Mouse (Mus musculus) liver, embryonic 14 days (tissue): Measurements from ENCODE around the gene Cep97. TPM values are rescaled to one million over a fixed set of nuclear protein-coding genes. Genes with fewer than 3 reads are reported as not detected.

Experiments used
- polyA plus RNA-seq: library from polyadenylated mRNA; depleted of rRNA; stranded (reverse); fragments of >200 nt; gene quantifications from 2 replicates; pipeline ENCODE4 v1.2.3, GENCODE M21; 2012; rRNA removed

Cep97 gene
- 2.1 and 2.8 TPM in 2 replicates for polyA plus RNA-seq

GRCm38 (mm10) chr16:55934453-55935037, at the start of gene Cep97:
Cep97 (minus strand) TSS chr16:55934855.

DNA sequence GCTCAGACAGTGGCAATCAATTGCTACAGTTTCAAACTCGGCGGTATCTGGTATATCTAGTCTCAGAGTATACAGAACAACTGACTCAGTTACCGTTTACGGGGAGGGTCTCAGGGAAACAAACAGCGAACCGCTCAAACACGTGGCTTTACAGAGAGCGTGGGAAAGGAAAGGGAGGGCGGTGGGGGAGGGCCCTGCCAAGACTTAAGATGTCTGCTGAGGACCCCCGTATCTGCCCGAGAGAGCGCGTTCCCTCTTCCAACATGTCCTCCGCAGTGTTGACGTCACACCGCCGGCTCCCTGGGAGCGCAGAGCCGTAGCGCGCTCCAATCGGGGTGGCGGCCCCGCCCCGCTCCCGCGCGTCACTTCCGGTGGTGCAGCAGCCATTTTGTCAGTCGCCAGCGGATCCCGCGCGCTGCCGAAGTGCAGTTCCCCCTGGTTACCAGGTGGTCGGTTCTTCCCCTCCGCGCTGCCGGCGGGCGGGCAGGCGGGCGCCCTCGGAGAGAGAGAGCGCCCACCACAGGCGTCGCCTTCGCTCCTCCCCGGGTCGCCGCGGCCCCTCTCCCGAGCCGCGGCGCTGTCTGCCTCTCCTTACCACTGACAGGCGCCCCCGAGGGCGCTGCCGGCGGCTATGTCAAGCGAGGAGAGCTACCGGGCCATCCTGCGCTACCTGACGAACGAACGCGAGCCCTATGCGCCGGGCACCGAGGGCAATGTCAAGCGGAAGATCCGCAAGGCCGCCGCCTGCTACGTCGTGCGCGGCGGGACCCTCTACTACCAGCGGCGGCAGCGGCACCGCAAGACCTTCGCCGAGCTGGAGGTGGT, 39.0 kb upstream of the Cep97 start, which contains the start of gene Zbtb11:
Gene Zbtb11 (plus strand): TSS at position 453 of the 825 bp plus-strand sequence.

DNA sequence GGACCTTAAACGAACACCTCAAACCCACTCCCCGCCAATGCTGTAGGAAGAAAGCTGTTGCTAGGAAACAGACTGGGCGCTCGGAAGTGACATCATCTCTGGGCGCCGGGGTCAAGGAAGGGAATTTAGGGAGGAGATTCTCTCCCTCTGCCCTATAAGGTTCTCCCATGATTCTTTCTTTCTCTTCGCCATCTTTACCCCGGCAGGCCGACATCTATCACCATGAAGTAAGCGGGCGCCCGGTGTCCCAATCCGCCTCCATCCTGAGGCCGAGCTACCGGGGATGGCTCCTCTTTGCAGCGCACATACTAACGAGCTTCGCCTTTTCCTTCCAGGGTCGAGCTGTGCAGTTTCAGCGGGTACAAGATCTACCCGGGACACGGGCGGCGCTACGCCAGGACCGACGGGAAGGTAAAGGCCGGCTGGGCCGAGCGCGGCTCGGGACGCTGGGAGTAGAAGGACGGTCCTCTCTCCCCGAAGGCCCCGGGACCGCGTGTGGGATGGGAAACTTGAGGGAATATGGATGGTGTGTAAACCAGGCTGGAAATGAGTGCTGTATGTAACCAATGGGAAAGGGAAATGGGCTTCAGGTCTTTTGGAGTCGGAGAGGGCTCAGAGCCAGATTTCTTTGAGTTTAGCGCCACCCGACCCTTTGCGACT, 31.7 kb upstream of the Cep97 start, which contains the start of gene Rpl24:
Gene Rpl24 (plus strand): TSS at position 64 of the 660 bp plus-strand sequence.

GRCm38 (mm10) chr16:55894893-55895650, 39.6 kb downstream of the Cep97 start, which contains the start of gene Nxpe3:
Nxpe3 (minus strand) TSS chr16:55895285.

Other genes with a start within 250 kb of the Cep97 start
- gene Nfkbiz, start 96.0 kb downstream of the Cep97 start, polyA plus RNA-seq = 2.6 and 2.8 TPM in 2 replicates
- 0.68 and 0.88 TPM in 2 replicates for gene Nxpe3, start 39.6 kb downstream of the Cep97 start, polyA plus RNA-seq
- 500 and 567 TPM in 2 replicates for gene Rpl24, start 31.4 kb upstream of the Cep97 start, polyA plus RNA-seq
- gene Zbtb11, start 39.0 kb upstream of the Cep97 start, polyA plus RNA-seq = 5.9 and 7.2 TPM in 2 replicates
- gene Pcnp, start 94.9 kb upstream of the Cep97 start, polyA plus RNA-seq = 39.6 and 41.3 TPM in 2 replicates
- gene Trmt10c, start 103.0 kb upstream of the Cep97 start, polyA plus RNA-seq = 7.7 TPM in 2 replicates
- 9.1 and 10.0 TPM in 2 replicates for gene Senp7, start 113.5 kb upstream of the Cep97 start, polyA plus RNA-seq